Mouse (Mus musculus) thymus, adult 18-20 months (tissue): ENCODE measurements at regions not wholly inside any gene's neighbourhood (a gene's known extent, or its start where the extent isn't known, plus 50 kb on each side); places are given as distances from the start of the nearest gene placed in this dataset.

ENCODE experiments used
- DNase-seq, 2 experiments: peaks; one replicate each; pipeline ENCODE4 v3.0.0; 2022; ENCODE audit warnings: mixed read lengths in 2 of 2

DNA sequence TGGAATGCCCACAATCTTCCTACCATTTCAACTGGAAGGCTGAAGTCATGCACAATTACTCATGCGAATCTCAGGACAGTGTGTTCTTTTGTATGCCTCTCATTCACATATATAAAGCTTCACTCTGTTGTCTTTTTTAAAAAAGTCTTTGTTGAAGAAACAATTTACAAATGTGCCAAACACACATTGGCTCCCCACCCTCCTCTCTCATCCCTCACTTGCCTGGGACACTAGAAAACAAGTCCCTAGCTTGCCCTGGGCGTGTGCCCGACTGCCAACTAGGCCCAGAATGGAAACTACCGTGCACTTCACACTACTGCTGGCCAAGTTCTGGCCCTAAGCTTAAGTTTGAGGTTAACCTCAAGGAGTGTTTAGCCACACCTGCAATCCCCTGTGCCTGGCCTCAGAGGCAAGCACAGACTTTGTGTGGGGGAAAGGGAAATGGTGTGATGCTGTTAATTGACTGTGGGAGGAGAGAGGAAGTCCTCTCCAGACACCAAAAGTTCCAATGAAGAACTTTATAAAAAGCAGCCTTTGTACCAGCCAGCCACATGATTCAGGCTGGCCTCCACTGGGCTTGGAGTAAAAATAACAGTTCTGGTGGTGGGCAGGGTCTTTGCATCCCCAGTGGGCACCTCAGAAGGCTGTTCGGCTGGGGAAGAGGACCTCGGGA, 70.2 kb upstream of the Picalm start:
- DNase-seq, result peak; percentile 41 to 69

DNA sequence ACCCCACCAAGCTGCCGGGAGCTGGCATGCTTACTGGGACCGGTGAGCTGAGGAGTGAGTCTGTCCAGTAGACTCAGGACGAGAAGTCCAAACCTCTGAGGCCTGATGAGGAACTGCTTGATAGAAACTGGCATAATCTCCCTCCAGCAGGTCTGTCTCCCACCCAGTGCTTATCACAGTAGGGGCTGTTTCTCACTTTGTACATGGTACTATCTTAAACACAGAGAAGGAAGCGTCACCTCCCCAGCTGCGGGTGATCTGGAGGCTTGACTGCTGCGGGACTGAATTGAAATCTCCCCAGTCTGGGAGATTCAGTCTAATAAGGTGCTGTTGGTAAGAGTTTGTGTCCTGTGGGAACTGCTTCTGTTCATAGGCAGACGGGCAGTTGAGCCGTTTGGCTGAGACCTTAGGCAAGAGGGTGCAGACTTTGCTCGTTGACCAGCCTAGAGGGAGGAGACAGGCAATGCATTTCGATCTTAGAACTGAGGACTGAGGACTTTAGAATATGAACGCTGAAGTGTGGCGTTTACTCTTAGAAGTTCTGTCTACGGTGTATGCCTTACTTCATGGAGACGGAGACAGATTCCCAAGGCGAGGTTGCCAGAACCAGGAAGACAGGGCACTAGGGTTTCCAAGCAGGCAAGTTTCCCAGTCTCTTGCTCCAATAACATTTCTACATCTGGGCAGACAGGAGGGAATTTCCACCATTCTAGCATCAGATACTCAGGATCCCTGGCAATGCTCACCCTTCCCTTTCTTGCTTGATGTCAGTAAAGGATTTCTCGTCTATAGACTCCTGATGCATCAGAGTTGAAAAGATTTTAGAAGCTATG, 69.5 kb upstream of the Picalm start:
- no peak for DNase-seq

DNA sequence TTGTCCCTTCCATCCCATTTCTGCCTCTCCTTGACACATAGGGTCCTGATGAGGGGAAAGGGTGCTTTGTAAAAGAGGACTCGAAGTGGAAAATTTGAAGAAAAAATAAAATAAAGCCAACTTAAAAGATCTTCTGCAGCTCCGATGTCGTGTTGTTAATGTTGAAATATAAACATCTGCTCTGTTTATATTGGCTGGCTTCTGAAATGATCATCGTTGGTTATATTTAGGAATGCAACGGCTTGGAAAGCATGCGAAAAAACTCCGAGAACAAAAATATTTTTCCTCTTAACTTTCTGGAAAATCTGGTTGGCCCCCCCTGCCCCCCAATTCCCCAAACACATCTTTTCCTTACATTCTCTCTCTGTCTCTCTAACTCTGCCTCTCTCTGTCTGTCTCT, 68.3 kb upstream of the Picalm start:
- DNase-seq, result no peak

DNA sequence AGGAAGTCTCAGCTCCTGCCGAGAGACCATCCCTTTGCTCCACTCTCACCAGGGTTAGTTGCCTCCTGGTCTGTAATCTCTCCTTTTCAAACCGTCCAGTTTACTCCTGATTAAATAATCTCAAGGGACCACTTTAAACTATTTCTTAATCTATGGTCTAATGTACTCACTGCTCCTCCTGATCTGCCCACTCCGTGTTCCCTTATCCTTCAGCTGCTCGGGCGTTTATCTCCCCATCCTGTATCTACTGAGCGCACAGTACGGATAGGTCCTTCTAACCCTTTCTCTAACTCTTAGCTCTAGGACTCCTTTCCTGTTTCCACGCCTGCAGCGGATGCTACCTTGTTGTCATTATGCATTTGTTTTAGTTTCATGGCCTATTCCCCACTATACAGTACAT, 67.1 kb upstream of the Picalm start:
- DNase-seq, result no peak

- no peak for DNase-seq
Measured at GRCm38 (mm10) chr7:90064198-90064597, 65.8 kb upstream of the Picalm start.

DNA sequence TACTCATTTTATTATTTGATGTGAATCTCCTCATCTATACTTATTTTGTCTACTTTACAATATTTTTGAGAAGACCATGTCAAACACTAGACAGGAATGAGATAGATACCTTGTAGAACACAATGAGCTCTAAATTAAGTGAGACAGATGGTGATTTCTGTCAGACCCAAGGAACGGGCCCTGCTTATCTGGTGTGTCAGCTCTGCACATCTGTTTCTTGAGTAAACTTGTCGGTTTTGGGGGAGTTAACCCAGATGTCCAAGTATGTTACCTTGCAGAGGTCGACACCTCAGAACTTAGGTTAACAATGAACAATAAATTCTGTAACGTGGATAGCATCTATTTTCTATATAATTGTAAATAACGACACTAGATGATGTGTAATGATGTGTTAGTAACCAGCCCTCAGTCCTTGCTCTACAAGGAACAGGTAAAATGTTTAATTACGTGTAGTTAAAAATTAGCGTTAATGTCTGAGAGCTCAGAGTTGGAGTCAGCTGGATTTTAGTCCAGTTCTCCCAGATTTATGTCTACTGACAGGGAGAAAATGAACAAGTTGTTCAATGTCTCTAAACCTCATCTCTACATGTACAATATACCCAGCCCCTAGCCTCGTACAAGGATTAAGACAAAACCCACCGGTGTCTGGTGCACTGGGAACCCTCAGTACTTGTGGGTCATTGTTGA, 64.6 kb upstream of the Picalm start:
- DNase-seq, result no peak

DNA sequence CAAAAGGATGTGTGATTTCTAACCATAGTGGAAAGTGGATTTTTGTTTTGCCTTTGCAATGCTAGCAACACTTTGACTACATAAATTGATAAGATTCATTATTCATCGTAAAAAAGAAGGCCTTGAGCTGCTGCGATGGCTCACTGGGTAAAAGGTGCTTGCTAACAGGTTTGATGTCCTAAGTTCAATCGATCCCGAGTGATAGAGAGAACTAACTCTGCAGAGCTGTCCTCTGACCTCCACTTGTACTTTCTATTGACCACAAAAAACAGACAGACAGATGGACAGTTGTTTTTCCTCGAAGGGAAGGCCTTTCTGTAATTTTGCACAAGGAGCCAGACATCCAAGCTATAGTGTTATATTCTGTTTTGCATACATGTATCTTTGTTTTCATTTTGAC, 63.7 kb upstream of the Picalm start:
- DNase-seq, result no peak

- DNase-seq, result peak in 1 of 2 experiments; percentile 44
Measured at GRCm38 (mm10) chr7:90067961-90068665, 61.9 kb upstream of the Picalm start.

DNA sequence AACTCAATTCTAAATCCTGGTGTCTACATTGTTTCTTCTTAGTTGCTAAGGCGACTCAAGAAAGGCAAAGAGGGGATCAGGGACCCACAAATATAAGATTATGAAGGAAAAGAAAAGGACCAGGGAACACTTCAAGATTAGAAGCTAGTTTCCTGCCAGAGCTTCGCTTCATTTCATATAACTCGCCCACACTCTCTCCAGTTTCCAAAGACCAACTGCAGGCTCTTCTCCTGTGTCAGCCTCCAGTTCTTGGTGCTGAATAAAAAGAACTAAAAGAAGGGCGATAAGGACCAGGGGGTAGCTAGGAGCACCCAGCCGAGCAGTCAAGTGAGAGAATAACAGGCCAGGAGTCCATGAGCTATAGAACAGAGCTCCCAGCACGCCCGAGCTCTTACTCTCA, 59.7 kb upstream of the Picalm start:
- DNase-seq, result no peak

DNA sequence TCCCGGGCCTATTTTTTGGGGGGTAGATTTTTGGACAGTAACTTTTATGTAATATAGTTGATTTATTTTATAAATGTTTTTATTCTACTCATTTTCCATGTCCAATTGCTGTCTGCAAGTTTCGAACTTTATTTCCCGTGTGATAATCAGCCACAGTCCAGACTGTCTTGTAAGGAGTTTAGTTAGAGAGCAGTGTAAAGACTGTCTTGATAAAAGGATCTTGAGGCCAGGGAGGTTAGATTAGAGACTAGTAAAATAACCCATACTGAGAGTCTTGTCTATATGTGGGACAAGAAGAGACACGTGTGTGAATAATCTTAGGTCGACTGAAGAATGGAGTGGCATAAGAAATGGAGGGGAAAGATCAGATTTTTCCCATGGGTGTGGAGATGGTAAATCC, 56.1 kb upstream of the Picalm start:
- no peak for DNase-seq

- no peak for DNase-seq
Measured at GRCm38 (mm10) chr7:90074592-90074991, 55.4 kb upstream of the Picalm start.

DNA sequence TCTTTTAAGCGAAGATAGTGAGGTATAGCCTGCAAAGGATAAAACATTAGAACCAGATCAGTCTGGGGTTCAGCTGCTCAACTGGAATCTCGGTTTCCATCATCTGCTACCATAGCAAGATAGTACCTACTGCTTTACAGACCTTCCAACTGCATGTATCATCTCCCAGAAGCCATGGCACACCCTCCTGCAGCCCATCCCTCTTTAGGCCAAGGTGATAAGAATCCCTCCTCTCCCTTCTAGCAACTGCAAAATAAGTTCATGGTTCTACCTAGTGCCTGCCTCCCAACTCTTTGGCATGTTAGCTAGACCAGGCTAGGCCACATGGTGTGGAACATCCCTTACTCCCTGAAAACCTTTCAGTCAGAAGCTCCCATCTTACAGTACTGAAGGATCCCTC, 52.4 kb upstream of the Picalm start:
- DNase-seq, result no peak

- no peak for DNase-seq
Measured at GRCm38 (mm10) chr7:90080083-90080772, 49.8 kb upstream of the Picalm start.
